Mouse (Mus musculus) natural killer cell, adult 2 months (primary cell): ENCODE measurements around the gene Plppr3.
A peak's percentile ranks its signal among the peaks of the same experiment; 100 is the strongest.
"Not testable (repeated sequence)": the region's sequence is repeated elsewhere in the genome, so short reads cannot be mapped to it uniquely, and the experiment has no call there.

ENCODE experiments used
- DNase-seq, 2 experiments: peaks; one replicate each; pipeline ENCODE4 v3.0.0; 2022; ENCODE audit warnings: low spot score in 2 of 2

Plppr3 gene

DNA sequence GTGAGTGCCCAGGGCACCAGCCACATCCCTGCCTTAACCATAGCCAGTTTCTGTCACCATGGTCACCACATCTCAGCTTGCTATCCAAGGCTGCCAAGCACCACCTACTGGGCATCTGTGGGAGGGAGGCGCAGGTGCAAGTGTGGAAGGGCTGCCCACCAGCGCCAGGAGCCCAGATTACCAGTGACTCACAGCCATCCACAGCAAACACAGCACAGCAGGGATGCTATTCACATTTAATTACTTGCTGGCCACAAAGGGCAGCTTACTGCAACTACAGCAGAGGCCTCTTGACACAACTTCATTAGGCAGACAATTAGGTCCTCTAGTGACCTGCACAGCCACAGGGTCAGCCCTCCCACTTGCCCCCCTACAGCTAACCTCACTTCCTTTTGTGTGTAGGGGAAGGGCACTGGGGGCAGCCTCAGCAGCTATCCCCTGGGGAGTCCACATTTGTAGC lies 26.5 kb upstream of the Plppr3 start:
- DNase-seq: no peak

DNA sequence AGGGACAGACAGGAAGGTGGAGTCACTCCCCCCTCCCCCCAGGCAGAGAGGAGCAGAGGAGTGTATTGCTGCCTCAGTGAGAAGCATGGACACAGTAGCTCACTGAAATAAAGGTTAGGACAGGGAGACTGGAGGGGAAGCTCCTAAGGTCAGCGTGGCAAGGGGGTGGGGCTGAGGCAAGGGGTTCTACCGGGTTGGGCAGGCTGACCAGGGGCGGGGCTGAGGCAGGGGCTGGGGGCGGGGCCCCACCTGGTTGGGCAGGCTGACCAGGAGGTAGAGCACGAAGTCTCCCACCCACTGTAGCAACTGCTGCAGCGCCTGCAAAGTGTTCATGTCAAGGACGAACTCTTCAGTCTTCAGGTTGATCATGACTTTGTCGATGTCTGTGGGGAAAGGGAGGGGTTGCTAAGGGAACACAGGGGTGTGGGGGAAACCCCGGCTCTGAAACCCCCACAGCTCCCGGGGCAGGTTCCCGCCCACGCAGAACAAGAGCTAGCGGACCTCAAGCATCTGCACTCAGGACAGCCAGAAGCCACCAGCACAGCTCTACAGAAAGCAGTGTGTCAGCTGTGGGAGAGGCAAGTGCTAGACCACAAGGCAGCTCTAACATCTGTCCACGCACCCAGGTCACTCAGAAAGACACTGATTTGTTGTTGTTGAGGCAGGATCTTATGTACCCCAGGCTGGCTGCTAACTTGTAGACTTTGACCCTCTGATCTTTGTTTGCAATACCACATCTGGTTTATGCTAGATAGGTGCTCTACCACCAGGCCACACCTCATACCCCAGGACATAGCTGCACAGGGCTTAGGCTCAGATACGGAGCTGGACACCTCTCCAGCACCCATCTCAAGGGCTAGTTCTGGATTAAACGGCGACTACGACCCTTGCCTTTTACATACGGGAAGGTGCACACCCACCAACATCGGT lies 23.1 kb upstream of the Plppr3 start:
- DNase-seq: peak; percentile 69 to 80

DNA sequence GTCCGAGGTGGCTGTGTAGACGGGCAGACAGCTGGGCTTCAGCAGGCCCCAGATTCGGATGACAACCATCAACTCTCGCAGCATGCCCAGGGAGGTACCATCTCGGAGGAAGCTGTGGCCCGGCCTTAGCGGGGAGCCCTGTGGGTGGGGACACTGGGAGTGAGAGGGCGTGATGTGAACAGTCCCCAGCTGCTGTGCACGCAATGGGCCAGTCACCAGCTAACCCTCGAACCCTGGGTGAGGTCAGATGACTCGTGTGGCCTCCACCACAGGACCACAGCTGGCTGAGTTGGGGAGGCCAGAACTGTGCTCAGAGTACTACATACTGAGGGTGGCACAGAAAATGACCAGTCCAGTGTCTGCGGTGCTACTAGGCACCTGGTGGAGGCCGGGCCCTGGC lies 22.4 kb upstream of the Plppr3 start:
- peak in 1 of 2 experiments; percentile 42 for DNase-seq

DNA sequence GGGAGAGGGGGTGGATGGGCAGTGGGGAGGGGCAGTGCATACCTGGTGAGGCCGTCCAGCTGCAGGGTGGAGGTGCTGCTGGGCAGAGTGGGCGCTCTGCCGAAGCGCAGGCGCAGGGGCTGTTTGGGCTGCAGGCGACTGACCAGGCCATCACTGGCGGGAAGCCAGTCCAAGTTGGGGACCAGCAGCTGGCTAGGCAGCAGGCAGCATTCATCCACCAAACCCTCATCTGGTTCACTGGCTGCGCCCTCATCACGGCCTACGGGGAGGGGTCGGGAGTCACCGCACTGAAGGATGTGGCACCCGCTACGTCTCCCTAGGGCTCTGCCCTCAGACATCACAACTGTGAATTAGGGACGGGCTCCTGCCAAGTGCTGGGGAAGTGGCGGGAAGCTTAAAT lies 21.9 kb upstream of the Plppr3 start:
- DNase-seq: no peak

GRCm38 (mm10) chr10:79892451-79893118 lies 18.2 kb upstream of the Plppr3 start:
- DNase-seq: peak; percentile 78 to 83

GRCm38 (mm10) chr10:79890670-79891069 lies 16.2 kb upstream of the Plppr3 start, which contains the start of gene Cfd:
TSS of gene Cfd (plus strand) at chr10:79890853.
- DNase-seq: no peak

- DNase-seq: no peak
Observed at GRCm38 (mm10) chr10:79889386-79889785, 15.0 kb upstream of the Plppr3 start.

- DNase-seq: no peak
Observed at GRCm38 (mm10) chr10:79886611-79887010, 12.2 kb upstream of the Plppr3 start.

DNA sequence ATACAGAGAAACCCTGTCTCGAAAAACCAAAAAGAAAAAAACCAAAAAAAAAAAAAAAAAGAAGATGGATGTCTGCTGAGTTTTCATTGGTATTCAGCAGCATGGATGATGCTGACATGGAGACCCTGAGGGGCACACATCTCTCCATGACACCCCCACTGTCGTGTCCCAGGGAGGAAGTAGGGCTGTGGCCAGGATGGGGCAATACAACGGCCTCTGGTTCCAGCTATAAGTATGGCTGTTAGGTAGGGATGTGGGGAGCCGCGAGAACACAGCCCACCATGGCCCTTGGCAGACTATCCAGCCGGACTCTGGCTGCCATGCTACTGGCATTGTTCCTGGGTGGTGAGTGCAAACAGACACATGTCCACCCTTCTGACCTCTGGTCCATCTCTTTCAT lies 11.6 kb upstream of the Plppr3 start, which contains the start of gene Elane:
TSS of gene Elane (plus strand) at position 194 of the 400 bp plus-strand sequence.
- no peak for DNase-seq

DNA sequence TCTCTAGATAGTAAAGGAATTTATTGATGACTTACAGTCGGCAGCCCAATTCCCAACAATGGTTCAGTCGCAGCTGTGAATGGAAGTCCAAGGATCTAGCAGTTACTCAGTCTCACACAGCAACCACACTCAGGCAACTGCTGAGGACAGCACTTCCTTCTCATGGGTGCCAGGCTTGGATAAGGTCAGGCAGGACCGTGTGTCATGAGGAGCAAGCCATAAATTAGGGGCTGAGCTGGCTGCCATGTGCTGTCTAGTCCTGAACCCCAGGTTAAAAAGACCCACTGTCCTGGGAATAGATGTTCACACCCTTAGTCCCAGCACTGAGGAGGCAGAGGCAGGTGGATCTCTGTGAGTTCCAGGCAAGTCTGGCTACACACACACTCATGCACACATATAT lies 10.5 kb upstream of the Plppr3 start:
- DNase-seq: not testable (repeated sequence)

DNA sequence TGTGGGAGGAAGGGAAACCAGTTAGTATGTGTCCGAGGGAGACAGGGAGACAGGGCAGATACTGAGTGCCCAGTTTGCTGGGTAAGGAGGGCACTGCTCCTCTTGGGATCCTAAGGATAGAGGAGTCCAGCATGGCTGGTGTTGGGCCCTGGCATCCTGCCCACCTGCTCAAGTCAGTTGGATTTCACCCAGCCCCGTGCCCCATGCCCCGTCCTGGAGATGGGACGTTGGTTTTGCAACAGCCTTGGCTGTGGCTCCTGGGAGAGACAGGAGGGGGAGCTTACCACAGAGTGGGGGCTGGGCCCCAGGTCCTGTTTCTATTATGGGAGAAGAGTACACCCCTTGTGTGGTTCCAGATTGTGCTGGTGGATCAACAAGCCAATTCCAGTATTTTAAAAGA lies 10.0 kb upstream of the Plppr3 start:
- DNase-seq: no peak

- peak; percentile 58 to 72 for DNase-seq
Observed at GRCm38 (mm10) chr10:79883297-79884084, 9.1 kb upstream of the Plppr3 start.

GRCm38 (mm10) chr10:79881981-79882380 lies 7.5 kb upstream of the Plppr3 start:
- no peak for DNase-seq

GRCm38 (mm10) chr10:79880721-79881120 lies 6.3 kb upstream of the Plppr3 start:
- no peak for DNase-seq

- DNase-seq: no peak
Observed at GRCm38 (mm10) chr10:79879527-79879926, 5.1 kb upstream of the Plppr3 start.

DNA sequence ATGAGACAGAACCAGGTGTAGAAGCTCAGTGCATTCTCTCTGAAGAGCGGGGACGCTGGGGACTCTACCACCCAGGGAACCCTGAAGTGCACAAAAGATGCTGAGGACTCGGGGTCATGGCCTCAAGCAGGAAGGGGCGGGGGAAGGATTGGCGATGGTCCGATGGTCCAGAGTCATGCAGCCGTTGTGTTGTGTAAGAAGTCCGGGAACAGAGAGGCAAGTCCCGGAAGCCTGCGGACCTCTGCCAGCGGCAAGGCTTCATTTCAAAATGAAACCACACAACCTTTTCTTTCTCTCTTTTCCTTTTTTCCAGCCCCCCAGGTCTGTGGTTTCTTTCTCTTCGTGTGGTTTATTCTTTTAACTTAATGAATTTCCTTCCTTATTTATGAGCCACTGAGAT lies 3.3 kb upstream of the Plppr3 start:
- DNase-seq: no peak

- DNase-seq: no peak
Observed at GRCm38 (mm10) chr10:79877174-79877573, 2.7 kb upstream of the Plppr3 start.

- DNase-seq: no peak
Observed at GRCm38 (mm10) chr10:79873715-79874289, 632 bp downstream of the Plppr3 start.

GRCm38 (mm10) chr10:79873313-79873712 lies 1.1 kb downstream of the Plppr3 start:
- DNase-seq: no peak

DNA sequence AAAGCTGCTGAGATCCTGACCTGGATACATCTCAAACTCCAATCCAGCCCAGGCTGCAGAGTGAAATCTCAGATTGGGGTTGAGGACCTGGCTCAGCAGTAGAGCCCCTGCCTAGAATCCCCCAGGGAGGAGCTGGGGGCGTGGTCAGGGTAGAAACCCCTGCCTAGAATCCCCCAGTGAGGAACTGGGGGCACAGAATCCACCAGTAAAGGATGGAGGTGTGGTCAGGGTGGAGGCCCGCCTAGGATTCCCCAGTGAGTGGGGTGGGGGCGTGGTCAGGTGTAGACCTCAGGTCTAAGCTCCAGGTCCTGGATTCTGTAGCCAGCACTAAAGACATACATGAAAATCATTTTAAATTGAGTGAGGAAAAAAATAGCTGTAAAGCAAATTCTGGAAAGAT lies 1.6 kb downstream of the Plppr3 start:
- DNase-seq: no peak

DNA sequence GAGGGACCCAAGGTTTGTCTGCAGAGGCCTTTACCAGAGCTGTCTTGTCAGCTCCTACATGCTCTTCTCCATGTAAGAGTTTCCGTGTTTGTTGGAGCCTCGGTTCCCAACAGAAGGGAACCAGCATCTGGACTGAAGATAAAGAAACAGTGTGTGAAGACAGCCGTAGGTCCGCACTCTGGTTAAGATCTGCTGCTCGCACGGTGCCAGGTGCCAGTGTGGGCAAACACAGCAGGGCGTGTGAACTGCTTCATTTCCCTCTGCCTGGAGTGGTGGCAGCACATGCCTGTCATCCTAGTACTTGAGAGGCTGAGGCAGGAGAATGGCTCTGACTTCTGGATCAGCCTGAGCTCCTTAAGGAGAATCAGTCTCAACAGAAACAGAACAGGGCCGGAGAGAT lies 2.6 kb downstream of the Plppr3 start:
- DNase-seq: no peak

- DNase-seq: no peak
Observed at GRCm38 (mm10) chr10:79866601-79867000, 7.8 kb downstream of the Plppr3 start.
